Mouse (Mus musculus) gastrocnemius, adult 8-10 months (tissue): Measurements from ENCODE around the gene Adap1. TPM values are rescaled to one million over a fixed set of nuclear protein-coding genes. Genes with fewer than 3 reads are reported as not detected.

Source experiments
- DNase-seq, 2 experiments: peaks; one replicate each; pipeline ENCODE4 v3.0.0; 2022; ENCODE audit warnings: low spot score in 2 of 2
- total RNA-seq, 4 experiments: library from RNA; stranded (reverse); gene quantifications; 2 replicates each; pipeline ENCODE4 v1.2.4; 2022

Gene Adap1
- 1 to 10 TPM in 1 of 4 experiments, under 1 TPM in 3; 0.44 to 2.0 (median 0.64) TPM for total RNA-seq

- no peak for DNase-seq
Measured at GRCm38 (mm10) chr5:139325395-139325966, at the start of gene Adap1. TSS of gene Adap1 (minus strand) at chr5:139325622.

DNA sequence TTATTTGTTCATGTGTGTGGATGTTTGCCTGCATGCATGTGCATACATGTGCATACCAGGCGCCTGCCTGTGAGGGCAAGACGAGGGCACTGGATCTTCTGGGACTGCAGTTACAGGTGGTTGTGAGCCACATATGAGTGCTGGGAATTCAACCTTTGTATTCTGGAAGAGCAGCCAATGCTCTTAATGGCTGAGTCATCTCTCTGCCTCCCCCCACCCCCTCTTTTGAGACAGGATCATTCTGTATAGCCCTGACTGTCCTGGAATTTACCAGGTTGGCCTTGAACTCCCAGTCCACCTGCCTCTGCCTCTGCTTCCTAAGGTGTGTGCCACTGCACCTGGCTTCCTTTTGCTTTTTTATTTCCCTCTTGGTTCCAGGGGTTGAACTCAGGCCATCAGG is 49.4 kb upstream of the Adap1 start:
- no peak for DNase-seq

DNA sequence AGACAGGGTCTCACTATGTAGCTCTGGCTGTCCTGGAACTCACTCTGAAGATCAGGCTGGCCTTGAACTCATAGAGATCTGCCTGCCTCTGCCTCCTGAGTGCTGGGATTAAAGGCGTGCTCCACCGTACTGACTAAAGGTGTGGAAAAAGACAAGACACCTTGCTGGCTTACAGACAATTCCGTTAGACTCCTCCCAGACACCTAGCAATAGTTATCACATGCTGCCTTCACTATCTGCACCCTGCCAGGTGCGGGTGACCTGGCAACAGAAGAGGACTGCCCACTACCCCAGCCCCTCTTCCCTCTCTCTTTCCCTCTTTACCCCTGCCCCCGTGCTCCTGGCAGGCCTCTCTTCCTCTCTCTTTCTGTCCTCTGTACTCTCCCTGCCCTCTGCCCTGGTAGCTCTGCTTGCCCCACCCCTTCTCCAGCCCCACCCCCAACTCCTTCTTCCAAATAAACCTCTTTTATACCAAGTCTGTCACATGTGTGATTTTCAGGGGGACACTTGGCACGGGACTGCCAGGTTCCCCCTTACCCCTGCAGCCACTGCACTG is 48.5 kb upstream of the Adap1 start:
- DNase-seq = no peak

- DNase-seq = no peak
Measured at GRCm38 (mm10) chr5:139373126-139373525, 47.7 kb upstream of the Adap1 start.

DNA sequence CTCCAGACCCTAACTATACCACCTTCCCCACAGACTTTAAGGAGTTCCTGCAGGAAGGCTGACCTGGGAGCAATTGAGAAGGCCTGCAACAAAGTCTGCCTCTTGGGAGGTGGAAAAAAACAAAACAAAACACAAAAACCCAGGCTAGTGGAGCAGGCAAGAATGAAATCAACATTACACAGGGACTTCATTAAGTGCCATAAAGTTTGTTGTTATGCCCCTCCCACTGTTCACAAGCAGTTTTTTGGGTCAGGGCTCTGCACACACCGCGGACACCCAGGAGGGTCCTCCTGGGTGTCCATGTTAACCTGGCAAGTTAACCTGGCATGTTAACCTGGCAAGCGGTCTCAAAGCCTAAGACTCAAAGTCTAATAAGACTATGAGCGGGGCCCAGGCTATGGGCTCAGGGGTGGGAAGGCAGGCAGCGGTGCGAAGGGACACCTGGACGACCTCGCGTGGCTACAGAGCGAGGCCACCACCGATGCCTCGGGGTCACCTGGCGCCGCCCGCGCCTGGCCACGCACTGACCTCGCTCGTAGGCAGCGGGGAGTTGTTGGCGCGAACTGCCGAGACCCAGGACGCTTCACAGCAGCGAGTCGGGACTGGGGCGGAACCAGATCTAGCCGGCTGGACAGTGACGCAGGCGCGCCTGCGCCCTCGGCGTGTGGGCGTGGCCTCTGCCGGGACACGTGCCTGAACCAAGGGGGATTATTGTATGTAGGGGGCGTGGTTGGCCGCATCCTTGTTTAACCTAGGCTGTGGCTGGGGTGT is 46.4 kb upstream of the Adap1 start:
- peak; percentile 83 to 91 for DNase-seq

- DNase-seq = no peak
Measured at GRCm38 (mm10) chr5:139371118-139371517, 45.7 kb upstream of the Adap1 start.

DNA sequence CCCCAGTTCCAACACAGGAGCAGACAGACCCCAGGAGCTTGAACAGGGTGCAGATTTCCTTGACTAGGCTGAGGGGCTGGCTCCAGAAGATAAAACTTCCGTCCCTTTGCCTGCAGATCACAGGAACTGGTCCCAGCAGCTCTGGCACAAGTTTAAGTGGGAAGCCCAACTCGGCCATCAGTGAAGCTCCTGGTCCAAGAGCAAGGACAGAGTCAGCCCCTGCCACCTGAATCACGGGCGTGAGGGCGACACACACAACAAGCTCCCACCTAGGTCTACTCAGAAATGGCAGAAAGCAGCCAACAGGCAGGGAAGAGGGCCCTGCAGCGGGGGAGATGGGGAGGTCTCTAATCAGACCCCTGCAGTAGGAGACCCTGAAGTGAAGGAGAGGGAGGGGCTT is 44.9 kb upstream of the Adap1 start:
- no peak for DNase-seq

GRCm38 (mm10) chr5:139368638-139369320 is 43.4 kb upstream of the Adap1 start:
- no peak for DNase-seq

DNA sequence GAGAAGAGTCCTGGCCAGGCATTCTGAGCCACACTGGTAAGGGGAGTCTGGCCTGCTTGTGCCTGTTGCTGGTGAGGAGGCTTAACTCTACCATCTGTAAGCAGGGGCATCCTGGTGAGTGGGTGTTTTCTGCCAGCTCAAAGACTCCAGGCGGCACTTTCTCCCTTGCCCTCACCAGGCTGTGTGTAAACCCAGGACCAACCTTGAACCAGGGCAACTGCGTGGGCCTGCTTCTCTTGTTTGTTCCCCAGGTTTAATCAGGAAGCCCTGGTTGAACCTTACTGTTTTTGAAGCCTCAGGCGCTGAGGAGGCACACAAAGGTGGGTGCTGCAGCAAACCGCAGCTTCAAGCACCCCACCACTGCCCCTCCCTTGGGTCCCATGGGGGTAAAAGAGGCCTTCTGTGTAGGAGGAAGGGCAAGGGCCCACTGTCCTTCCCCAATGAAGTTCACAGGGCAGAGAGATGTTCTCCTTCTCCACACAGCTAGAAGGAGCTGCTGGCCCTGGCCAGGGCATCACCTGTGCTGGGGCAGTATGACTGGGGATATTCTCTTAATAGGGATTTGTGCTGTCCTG is 42.5 kb upstream of the Adap1 start:
- DNase-seq = no peak

- no peak for DNase-seq
Measured at GRCm38 (mm10) chr5:139366484-139366883, 41.1 kb upstream of the Adap1 start.

GRCm38 (mm10) chr5:139365827-139366226 is 40.4 kb upstream of the Adap1 start:
- DNase-seq = no peak

DNA sequence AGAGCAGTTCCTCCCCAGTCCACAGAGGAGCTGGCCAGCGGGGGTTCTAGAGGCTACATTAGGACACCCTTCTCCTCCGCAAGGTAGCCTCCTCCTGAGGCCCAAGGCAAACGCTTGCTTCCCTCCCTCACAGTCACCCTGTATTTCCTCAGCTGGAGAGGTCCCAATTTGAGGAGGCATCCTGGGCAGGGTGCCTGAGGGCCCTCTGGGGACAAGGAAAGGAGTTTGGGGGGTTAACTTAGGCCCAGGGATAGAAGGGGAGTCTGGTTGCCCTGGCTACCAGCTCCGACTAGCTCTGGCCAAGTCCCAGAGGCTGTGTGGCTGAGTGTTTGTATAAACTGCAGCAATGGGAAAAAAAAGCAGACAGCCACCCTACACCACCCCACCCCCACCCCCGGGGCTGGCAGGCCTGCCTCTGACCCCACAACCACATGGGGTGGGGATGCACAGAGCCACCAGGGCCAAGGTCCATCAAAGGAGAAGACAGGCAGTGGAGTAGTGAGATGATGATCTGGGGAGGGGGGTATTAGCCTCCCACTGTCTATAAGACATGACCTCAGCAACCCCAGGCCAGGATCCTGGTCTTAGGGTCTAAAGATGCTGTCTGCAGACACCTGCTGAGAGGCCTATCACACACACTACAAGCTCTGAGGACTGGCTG is 39.6 kb upstream of the Adap1 start:
- DNase-seq = no peak

DNA sequence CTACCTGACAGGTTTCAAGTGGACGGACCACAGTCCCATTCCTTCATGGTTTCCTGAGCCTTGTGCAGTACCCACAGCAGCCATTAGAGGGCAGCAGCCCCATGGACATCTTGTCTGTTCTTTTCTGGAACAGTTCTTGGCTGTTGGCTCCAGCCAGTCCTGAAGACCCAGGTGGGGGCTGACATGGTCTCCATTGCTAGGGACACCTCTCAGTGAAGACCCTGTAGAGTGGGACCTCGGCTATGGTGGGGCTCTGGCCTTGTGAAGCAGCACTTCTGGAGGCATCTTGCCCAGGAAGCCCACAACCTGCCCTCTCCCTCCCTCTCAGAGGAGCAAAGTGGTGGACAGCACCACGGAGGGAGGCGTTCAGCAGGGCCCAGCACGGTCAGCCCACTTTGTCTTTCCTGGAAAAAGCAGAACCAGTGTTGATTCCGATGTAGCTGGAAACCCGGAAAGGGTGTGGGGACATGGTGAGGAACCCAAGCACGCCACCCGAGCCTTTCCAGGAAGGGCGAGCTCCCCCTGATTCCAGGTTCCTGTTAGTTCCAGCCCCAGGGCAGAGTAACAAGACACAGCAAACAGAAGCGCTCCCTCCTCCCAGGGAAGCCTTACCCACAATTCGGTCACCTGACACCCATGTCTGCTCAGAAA is 39.0 kb upstream of the Adap1 start:
- peak; percentile 81 to 86 for DNase-seq

- DNase-seq = no peak
Measured at GRCm38 (mm10) chr5:139363858-139364257, 38.4 kb upstream of the Adap1 start.

- DNase-seq = no peak
Measured at GRCm38 (mm10) chr5:139359244-139359643, 33.8 kb upstream of the Adap1 start.

DNA sequence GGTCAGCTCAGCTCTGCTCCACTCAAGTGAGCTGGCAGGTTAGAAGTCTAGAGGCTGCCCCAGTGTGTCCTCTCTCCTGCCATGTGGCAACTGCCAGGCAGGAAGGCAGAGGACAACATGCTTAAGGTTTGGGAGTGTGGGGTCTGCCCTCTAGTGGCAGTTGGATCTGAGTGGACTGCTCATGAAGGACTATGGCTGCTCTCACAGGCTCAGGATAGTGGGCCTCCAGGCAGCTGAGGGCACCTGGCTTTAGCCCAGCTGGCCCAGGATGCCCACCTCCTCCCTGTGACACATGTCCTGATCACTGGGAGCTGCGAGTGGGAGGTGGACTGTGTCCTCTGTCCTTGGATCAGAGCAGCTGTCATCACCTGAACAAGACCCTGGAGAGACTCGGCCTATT is 33.2 kb upstream of the Adap1 start:
- no peak for DNase-seq

DNA sequence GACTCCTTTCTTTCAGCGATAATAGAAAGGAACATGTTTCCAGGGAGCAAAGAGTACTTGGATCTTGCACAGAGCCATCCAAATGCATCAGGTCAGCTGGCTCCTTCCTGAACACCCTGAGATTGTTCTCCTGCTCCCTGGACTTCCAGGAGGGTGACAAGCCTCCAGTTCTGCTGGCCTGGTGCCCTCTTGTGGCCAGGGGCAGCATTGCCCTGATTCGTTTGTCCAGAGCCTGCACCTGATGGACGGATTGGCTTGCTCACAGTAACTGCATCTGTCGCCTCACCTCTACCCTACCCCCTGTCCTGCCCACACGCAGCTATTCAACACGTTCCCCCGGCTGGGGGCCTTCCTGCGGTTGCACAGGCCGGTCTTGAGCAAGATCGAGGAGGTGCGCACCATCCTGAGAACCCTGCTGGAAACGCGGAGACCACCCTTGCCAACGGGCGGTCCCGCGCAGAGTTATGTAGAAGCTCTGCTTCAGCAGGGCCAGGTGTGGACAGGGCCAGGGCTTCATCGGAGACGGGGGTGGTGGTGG is 29.9 kb upstream of the Adap1 start:
- DNase-seq = peak; percentile 57 to 66

- no peak for DNase-seq
Measured at GRCm38 (mm10) chr5:139353946-139354345, 28.5 kb upstream of the Adap1 start.

GRCm38 (mm10) chr5:139353496-139353895 is 28.1 kb upstream of the Adap1 start:
- no peak for DNase-seq

- DNase-seq = no peak
Measured at GRCm38 (mm10) chr5:139352317-139352716, 26.9 kb upstream of the Adap1 start, which contains the start of gene Cyp2w1. TSS of gene Cyp2w1 (plus strand) at chr5:139352617.
